Comparison of ENCODE assay signal across 25 mouse cellular contexts in genomic region chr1:156211809-156212317, GRCm38 (mm10). TPM values are rescaled to one million over a fixed set of nuclear protein-coding genes. Genes with fewer than 3 reads are reported as not detected.
DNase-seq lines count a peak whose midpoint lies in the region; ATAC-seq and TF ChIP-seq lines count a peak whose summit lies in the region.
"Had no signal": no experiment of that assay in that cellular context is flagged by ENCODE, and none has a peak within 500 bp of the region (broad histone marks: within the 10 kb centered on the region; RNA-seq: fewer than 3 reads in every experiment).

No protein-coding gene starts in this region.

- no peak overlapping the region for H3K4me3 ChIP-seq in hindbrain, postnatal 0 days (ENCODE audit: low read length)
- H3K4me3 ChIP-seq in hindbrain, embryonic 16.5 days (ENCODE audit: low read length), result no peak overlapping the region
- no peak overlapping the region for H3K4me3 ChIP-seq in liver, embryonic 13.5 days (replicated peaks)
- H3K4me3 ChIP-seq in liver, postnatal 0 days (ENCODE audit: low read depth, low read length), result no peak overlapping the region
- no peak overlapping the region for H3K4me3 ChIP-seq in midbrain, embryonic 13.5 days (replicated peaks)
- no peak overlapping the region for H3K4me3 ChIP-seq in midbrain, embryonic 16.5 days (ENCODE audit: low read depth, low read length)
- H3K4me3 ChIP-seq in midbrain, embryonic 14.5 days (replicated peaks; ENCODE audit: low read depth, low read length), result no peak overlapping the region
- H3K4me3 ChIP-seq: embryonic facial prominence, embryonic 15.5 days; forebrain, embryonic 10.5 days; heart, adult 2 months; heart, embryonic 13.5 days; hindbrain, embryonic 15.5 days had no signal

- H3K4me1 ChIP-seq in hindbrain, postnatal 0 days (ENCODE audit: insufficient read depth, low read length), result no peaks in the 10 kb centered on the region
- no peaks in the 10 kb centered on the region for H3K4me1 ChIP-seq in hindbrain, embryonic 16.5 days (ENCODE audit: control insufficient read depth, insufficient read depth, low read depth, low read length)
- peaks cover 61% of the 10 kb centered on the region for H3K4me1 ChIP-seq in liver, embryonic 13.5 days (replicated peaks)
- peaks cover 19% of the 10 kb centered on the region for H3K4me1 ChIP-seq in liver, postnatal 0 days (ENCODE audit: insufficient read depth)
- H3K4me1 ChIP-seq in midbrain, embryonic 13.5 days (replicated peaks), result peaks cover 10% of the 10 kb centered on the region; the same call in 1 of the 2 replicates
- H3K4me1 ChIP-seq in midbrain, embryonic 16.5 days (ENCODE audit: control insufficient read depth, insufficient read depth, low read length), result no peaks in the 10 kb centered on the region
- H3K4me1 ChIP-seq in midbrain, embryonic 14.5 days (ENCODE audit: control insufficient read depth, insufficient read depth, low read length), result no peaks in the 10 kb centered on the region
- H3K4me1 ChIP-seq: embryonic facial prominence, embryonic 15.5 days; hindbrain, embryonic 15.5 days had no signal

- peaks cover 7% of the 10 kb centered on the region for H3K27me3 ChIP-seq in hindbrain, postnatal 0 days (ENCODE audit: insufficient read depth, low read length)
- no peaks in the 10 kb centered on the region for H3K27me3 ChIP-seq in hindbrain, embryonic 16.5 days (replicated peaks; ENCODE audit: control insufficient read depth, insufficient read depth, low read length)
- H3K27me3 ChIP-seq in liver, embryonic 13.5 days, result peaks cover 24% of the 10 kb centered on the region
- peaks cover 5% of the 10 kb centered on the region for H3K27me3 ChIP-seq in liver, postnatal 0 days (ENCODE audit: insufficient read depth, low read length)
- H3K27me3 ChIP-seq in midbrain, embryonic 13.5 days, result peaks cover 7% of the 10 kb centered on the region
- no peaks in the 10 kb centered on the region for H3K27me3 ChIP-seq in midbrain, embryonic 16.5 days (ENCODE audit: control insufficient read depth, insufficient read depth, low read depth, low read length)
- no peaks in the 10 kb centered on the region for H3K27me3 ChIP-seq in midbrain, embryonic 14.5 days (ENCODE audit: control insufficient read depth, insufficient read depth, low read length)
- H3K27me3 ChIP-seq: CH12.LX had no signal

- H3K9me3 ChIP-seq in hindbrain, postnatal 0 days (ENCODE audit: low read length), result no peaks in the 10 kb centered on the region
- no peaks in the 10 kb centered on the region for H3K9me3 ChIP-seq in hindbrain, embryonic 16.5 days (ENCODE audit: control insufficient read depth, low read length)
- no peaks in the 10 kb centered on the region for H3K9me3 ChIP-seq in liver, embryonic 13.5 days (replicated peaks)
- no peaks in the 10 kb centered on the region for H3K9me3 ChIP-seq in liver, postnatal 0 days (ENCODE audit: low read length)
- H3K9me3 ChIP-seq in midbrain, embryonic 13.5 days, result no peaks in the 10 kb centered on the region
- H3K9me3 ChIP-seq in midbrain, embryonic 16.5 days (replicated peaks; ENCODE audit: control insufficient read depth, low read length, poor library complexity, severe bottlenecking), result no peaks in the 10 kb centered on the region
- no peaks in the 10 kb centered on the region for H3K9me3 ChIP-seq in midbrain, embryonic 14.5 days (ENCODE audit: control insufficient read depth, low read length)
- H3K9me3 ChIP-seq: embryonic facial prominence, embryonic 15.5 days; forebrain, embryonic 10.5 days; heart, embryonic 13.5 days; hindbrain, embryonic 15.5 days had no signal

- no peak for DNase-seq in hindbrain, postnatal 0 days (ENCODE audit: low spot score)
- DNase-seq in liver, embryonic 13.5 days, result no peak
- no peak for DNase-seq in liver, postnatal 0 days
- peak; percentile 35 for DNase-seq in midbrain, embryonic 14.5 days
- no peak for DNase-seq in left cerebral cortex, adult 11 months (ENCODE audit: low spot score)
- DNase-seq: adrenal gland, adult 2 months; adrenal gland, postnatal 36 days; cerebellum, adult 11 months; cerebellum, adult 8-10 months; cerebellum, postnatal 14 days; embryo, embryonic 11 days; gastrocnemius, postnatal 14 days; heart, adult 2 months; heart, postnatal 36 days had no signal

- H3K27ac ChIP-seq in hindbrain, postnatal 0 days, result no peak overlapping the region
- no peak overlapping the region for H3K27ac ChIP-seq in hindbrain, embryonic 16.5 days (ENCODE audit: low read depth, low read length)
- peak overlapping the region; percentile 3; the same call in 1 of the 2 replicates for H3K27ac ChIP-seq in liver, embryonic 13.5 days
- no peak overlapping the region for H3K27ac ChIP-seq in liver, postnatal 0 days (ENCODE audit: low read depth)
- no peak overlapping the region for H3K27ac ChIP-seq in midbrain, embryonic 13.5 days
- H3K27ac ChIP-seq in midbrain, embryonic 16.5 days (ENCODE audit: low read length), result no peak overlapping the region
- no peak overlapping the region for H3K27ac ChIP-seq in midbrain, embryonic 14.5 days (replicated peaks; ENCODE audit: low read depth, low read length)
- H3K27ac ChIP-seq: embryonic facial prominence, embryonic 15.5 days; forebrain, embryonic 10.5 days; heart, adult 2 months; heart, embryonic 13.5 days; hindbrain, embryonic 15.5 days had no signal

- peak; percentile 31; the same call in 1 of the 2 replicates for TF ChIP-seq CTCF in hindbrain, postnatal 0 days (IDR thresholded peaks at IDR 0.05; ENCODE audit: low read depth)
- no peak for TF ChIP-seq CTCF in liver, postnatal 0 days (IDR thresholded peaks at IDR 0.05; ENCODE audit: low read depth)

- TF ChIP-seq EP300 in liver, postnatal 0 days (IDR thresholded peaks at IDR 0.05; ENCODE audit: low read depth), result no peak

- H3K9ac ChIP-seq in hindbrain, postnatal 0 days (replicated peaks; ENCODE audit: low read length), result no peak overlapping the region
- no peak overlapping the region for H3K9ac ChIP-seq in hindbrain, embryonic 16.5 days (ENCODE audit: low read depth, low read length)
- no peak overlapping the region for H3K9ac ChIP-seq in liver, embryonic 13.5 days
- H3K9ac ChIP-seq in liver, postnatal 0 days (replicated peaks), result no peak overlapping the region
- no peak overlapping the region for H3K9ac ChIP-seq in midbrain, embryonic 13.5 days (replicated peaks)
- H3K9ac ChIP-seq in midbrain, embryonic 16.5 days (ENCODE audit: low read depth, low read length), result no peak overlapping the region
- H3K9ac ChIP-seq in midbrain, embryonic 14.5 days (replicated peaks; ENCODE audit: low read length), result no peak overlapping the region
- H3K9ac ChIP-seq: embryonic facial prominence, embryonic 15.5 days; heart, embryonic 13.5 days; hindbrain, embryonic 15.5 days had no signal

- H3K36me3 ChIP-seq in hindbrain, postnatal 0 days (ENCODE audit: insufficient read depth, low read length), result no peaks in the 10 kb centered on the region
- no peaks in the 10 kb centered on the region for H3K36me3 ChIP-seq in hindbrain, embryonic 16.5 days (ENCODE audit: control insufficient read depth, insufficient read depth, low read length)
- no peaks in the 10 kb centered on the region for H3K36me3 ChIP-seq in liver, embryonic 13.5 days
- H3K36me3 ChIP-seq in liver, postnatal 0 days (replicated peaks; ENCODE audit: insufficient read depth, low read length), result no peaks in the 10 kb centered on the region
- no peaks in the 10 kb centered on the region for H3K36me3 ChIP-seq in midbrain, embryonic 13.5 days
- H3K36me3 ChIP-seq in midbrain, embryonic 16.5 days (ENCODE audit: control insufficient read depth, insufficient read depth, low read length), result no peaks in the 10 kb centered on the region
- H3K36me3 ChIP-seq in midbrain, embryonic 14.5 days (ENCODE audit: control insufficient read depth, insufficient read depth, low read length), result no peaks in the 10 kb centered on the region
- H3K36me3 ChIP-seq: embryonic facial prominence, embryonic 15.5 days; forebrain, embryonic 10.5 days; heart, embryonic 13.5 days; hindbrain, embryonic 15.5 days had no signal

- peak; percentile 49; the same call in 1 of the 2 replicates for ATAC-seq in hindbrain, postnatal 0 days
- no peak for ATAC-seq in hindbrain, embryonic 16.5 days
- ATAC-seq in liver, embryonic 13.5 days (ENCODE audit: low read depth), result no peak
- no peak for ATAC-seq in liver, postnatal 0 days
- peak; percentile 61; the same call in 1 of the 2 replicates for ATAC-seq in midbrain, embryonic 13.5 days
- no peak for ATAC-seq in midbrain, embryonic 16.5 days
- no peak for ATAC-seq in midbrain, embryonic 14.5 days (ENCODE audit: low FRiP score, low TSS enrichment)
- ATAC-seq: forebrain, embryonic 14.5 days had no signal

- 35% methylated on average over 6 of the region's 6 CpGs for WGBS in hindbrain, postnatal 0 days
- 39% methylated on average over 6 of the region's 6 CpGs for WGBS in hindbrain, embryonic 16.5 days
- 65% methylated on average over 6 of the region's 6 CpGs for WGBS in liver, embryonic 13.5 days (ENCODE audit: insufficient replicate concordance)
- WGBS in liver, postnatal 0 days (ENCODE audit: insufficient replicate concordance), result 66% methylated on average over 6 of the region's 6 CpGs
- 24% methylated on average over 6 of the region's 6 CpGs for WGBS in midbrain, embryonic 13.5 days
- WGBS in midbrain, embryonic 16.5 days, result 28% methylated on average over 6 of the region's 6 CpGs
- WGBS in midbrain, embryonic 14.5 days, result 13% methylated on average over 6 of the region's 6 CpGs

- H3K4me2 ChIP-seq in hindbrain, postnatal 0 days (ENCODE audit: low read depth, low read length), result no peak overlapping the region
- H3K4me2 ChIP-seq in hindbrain, embryonic 16.5 days (ENCODE audit: low read length), result no peak overlapping the region
- no peak overlapping the region for H3K4me2 ChIP-seq in liver, embryonic 13.5 days
- H3K4me2 ChIP-seq in liver, postnatal 0 days (ENCODE audit: low read depth, low read length), result no peak overlapping the region
- no peak overlapping the region for H3K4me2 ChIP-seq in midbrain, embryonic 13.5 days (replicated peaks)
- H3K4me2 ChIP-seq in midbrain, embryonic 16.5 days (ENCODE audit: low read length), result no peak overlapping the region
- H3K4me2 ChIP-seq in midbrain, embryonic 14.5 days (ENCODE audit: low read length), result no peak overlapping the region
- H3K4me2 ChIP-seq: embryonic facial prominence, embryonic 15.5 days; heart, embryonic 13.5 days; hindbrain, embryonic 15.5 days had no signal

RNA-seq across cellular contexts. Expression of gene Fam163a, which starts 7.0 kb away (rescaled TPM):
- 3.7 and 5.2 TPM in 2 replicates for total RNA-seq in hindbrain, postnatal 0 days (2014; rRNA removed)
- polyA plus RNA-seq in hindbrain, postnatal 0 days (2015; fragmentation: Nextera tagmentation; extraction: Ambion mirVana), result 3.4 and 3.5 TPM in 2 replicates
- 3.7 and 4.5 TPM in 2 replicates for polyA plus RNA-seq in hindbrain, embryonic 16.5 days (2015; fragmentation: Nextera tagmentation; extraction: Ambion mirVana)
- polyA plus RNA-seq in liver, embryonic 13.5 days (2015; fragmentation: Nextera tagmentation; extraction: Ambion mirVana), result 0.06 TPM in 2 replicates
- 0.05 and 0.07 TPM in 2 replicates for polyA plus RNA-seq in liver, postnatal 0 days (2015; fragmentation: Nextera tagmentation; extraction: Ambion mirVana)
- polyA plus RNA-seq in midbrain, embryonic 13.5 days (2015; fragmentation: Nextera tagmentation; extraction: Ambion mirVana), result 8.4 and 12.4 TPM in 2 replicates
- 5.7 and 5.9 TPM in 2 replicates for polyA plus RNA-seq in midbrain, embryonic 16.5 days (2015; fragmentation: Nextera tagmentation; extraction: Ambion mirVana)
- 4.7 and 7.4 TPM in 2 replicates for polyA plus RNA-seq in midbrain, embryonic 14.5 days (2014; fragmentation: Nextera tagmentation; extraction: Ambion mirVana)
- total RNA-seq: CH12.LX; common myeloid progenitor, adult 5-6 weeks; gastrocnemius, postnatal 14 days; heart, adult 2 months had no signal
- polyA plus RNA-seq: gonadal fat pad, adult 2 months had no signal

Comparison
In these comparisons a context has a peak if more than half of its experiments do, and no peak if none do; other contexts are left out.
1. ATAC-seq: peak in hindbrain, postnatal 0 days (single experiment) and midbrain, embryonic 13.5 days (single experiment); none in hindbrain, embryonic 16.5 days (single experiment), liver, embryonic 13.5 days (single experiment), liver, postnatal 0 days (single experiment), midbrain, embryonic 16.5 days (single experiment) and midbrain, embryonic 14.5 days (single experiment).